Mouse (Mus musculus): ENCODE data around the gene Mep1a.
A peak's percentile ranks its signal among the peaks of the same experiment; 100 is the strongest.
"Not testable (repeated sequence)": the region's sequence is repeated elsewhere in the genome, so short reads cannot be mapped to it uniquely, and the experiment has no call there.

The Mep1a gene

DNA sequence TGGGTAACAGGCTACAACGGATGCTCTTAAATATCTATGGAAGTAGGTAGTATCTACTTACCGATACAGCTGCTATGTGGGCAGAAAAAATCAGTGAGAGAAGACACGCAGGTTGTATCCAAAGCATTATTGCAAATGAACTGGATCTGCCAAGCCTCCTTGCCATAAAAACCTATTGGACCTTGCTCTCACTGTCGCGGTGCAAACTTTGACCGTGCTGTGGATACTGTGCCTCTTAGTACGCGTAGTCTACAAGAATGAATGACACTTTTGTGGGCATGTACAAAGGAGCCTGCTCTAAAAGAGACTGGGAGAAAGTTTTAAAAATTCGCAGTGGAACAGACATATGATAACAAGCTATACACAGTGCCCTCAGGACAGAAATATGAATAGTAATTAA is at the start of gene Mep1a:
Mep1a (minus strand) TSS at position 221 of the 400 bp plus-strand sequence.
- no peak for DNase-seq

DNA sequence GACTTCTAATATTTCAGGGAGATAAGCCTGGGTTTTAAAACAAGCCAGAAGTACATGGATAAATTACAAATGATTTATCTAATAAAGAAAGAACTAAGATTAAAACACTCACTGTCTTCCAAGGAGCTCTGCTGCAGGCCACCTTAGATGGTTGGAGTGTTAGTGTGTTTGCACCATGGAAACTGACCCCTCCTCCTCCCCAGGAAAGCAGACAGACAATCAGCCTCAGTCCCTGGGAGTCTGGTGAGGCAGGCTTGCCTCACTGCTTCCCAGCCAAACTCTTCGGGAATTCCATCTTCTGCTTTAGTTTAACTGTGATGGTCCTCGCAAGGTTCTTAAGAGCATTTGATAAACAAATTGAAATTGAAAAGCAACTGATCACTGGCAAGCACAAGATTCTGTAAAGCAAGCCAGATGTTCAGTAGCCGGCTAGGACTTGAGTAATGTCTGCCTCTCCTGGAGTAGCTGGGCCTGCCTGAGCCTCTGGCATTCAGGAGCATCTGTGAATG is 48.6 kb upstream of the Mep1a start:
- DNase-seq: no peak

DNA sequence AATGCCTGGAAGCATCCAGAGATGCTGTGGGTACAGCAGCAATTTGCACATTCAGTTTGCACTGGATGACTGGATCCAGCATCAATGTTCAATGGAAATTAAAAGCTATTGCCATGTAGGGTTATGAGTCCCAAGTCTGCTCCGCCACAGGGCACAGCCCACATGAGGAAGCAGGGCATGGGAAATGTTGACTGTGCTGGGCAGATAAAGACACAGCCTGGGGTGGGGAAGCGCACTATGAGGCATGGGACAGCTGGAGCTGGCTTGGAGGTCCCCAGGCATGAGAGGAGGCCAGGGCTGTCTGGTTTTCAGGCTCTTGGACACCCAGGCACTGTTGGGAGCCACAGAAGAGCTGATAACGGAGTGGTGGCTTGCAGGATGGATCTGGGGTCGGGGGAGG is 41.4 kb upstream of the Mep1a start:
- DNase-seq: no peak

DNA sequence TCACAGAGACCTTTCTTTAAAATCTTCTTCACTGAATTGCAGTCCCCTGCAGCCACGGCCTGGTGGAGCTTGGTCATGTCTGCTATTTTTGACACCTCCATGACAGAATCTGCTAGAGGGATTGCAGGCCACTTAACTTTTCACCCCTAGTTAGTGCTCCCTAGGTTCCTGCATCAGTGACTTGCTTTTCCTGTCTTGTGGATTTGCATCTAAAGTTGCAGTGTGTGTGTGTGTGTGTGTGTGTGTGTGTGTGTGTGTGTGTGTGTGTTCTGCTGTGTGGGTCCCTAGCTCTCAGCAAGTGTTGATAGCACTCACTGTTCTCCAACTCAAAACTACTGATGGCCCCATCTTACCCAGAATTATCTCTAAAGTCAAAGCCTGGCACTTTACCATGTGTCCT is 40.9 kb upstream of the Mep1a start, which contains the start of gene Ankrd66:
Ankrd66 (minus strand) TSS at position 101 of the 400 bp plus-strand sequence.
- DNase-seq: no peak

DNA sequence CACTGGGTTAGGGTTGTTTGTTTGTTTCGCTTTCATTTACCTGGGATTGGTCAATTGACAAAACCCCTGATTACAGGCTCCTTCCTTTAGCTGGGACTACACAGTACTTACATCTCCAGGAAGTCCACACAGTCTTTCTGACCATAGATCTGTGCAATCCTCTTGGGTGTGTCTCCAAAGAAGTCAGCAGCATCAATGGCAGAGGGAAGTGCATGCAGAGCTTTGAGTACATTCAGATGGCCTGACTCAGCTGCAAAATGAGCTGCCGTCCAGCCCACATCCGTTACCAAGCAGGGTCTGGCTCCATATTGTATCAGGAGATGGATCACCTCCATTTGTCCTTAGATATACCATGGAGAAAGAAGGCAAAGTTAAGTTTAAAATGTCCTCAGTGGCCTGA is 36.2 kb upstream of the Mep1a start:
- DNase-seq: no peak

DNA sequence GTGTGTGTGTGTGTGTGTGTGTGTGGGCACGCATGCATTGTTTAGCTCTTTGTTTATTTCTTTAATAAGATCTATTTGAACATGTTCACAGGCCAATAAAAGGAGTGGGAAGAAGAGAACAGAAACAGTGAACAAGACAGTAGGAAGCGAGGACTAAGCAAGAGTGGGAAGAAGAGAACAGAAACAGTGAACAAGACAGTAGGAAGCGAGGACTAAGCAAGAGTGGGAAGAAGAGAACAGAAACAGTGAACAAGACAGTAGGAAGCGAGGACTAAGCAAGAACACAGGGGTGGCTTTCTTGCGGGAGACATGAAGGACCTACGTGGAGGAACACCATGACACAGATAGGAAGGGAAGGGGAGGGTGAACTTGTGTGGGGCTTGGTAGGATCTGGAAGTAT is 34.2 kb upstream of the Mep1a start:
- DNase-seq: not testable (repeated sequence)

DNA sequence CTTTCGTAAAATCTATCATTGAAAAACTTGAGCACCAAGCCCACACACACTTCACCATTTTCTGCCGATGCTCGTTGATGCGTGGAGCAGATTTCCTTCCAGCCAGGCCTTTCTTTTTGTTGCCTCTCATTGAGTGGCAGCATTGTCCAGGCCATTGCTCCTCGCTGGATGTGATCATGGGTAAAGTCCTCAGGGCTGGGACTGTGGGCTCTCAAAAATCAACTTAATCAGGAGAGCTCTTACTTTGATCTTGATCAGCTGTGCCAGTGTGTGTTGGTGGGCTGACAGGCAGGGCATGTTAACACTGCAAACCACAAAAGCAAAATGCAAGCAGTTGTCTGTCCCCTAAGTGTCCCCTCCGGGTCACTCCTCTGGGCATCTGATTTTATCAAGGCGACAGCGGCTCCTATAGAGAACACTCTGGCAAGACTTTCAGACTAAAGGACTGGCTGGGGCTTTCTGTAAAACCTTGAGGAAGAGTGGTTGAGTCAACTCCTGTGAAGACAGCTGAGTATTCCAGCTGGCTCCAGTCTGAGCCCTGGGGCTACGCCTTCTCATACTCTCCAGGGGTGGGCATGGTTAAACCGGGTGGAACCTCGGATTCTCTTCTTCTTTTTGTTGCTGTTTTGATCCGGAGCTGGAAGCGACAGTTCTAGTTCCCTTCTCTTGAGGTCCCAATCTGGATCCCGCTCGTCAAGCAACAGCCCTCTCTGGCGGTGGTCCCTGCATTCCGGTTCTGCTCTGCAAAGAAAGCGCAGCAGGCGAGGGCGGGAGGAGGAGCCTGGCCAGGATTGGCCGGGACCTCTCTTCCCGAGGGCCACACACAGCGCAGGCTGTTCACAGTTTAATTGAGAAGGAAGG is 32.0 kb upstream of the Mep1a start:
- peak; percentile 9 for DNase-seq

DNA sequence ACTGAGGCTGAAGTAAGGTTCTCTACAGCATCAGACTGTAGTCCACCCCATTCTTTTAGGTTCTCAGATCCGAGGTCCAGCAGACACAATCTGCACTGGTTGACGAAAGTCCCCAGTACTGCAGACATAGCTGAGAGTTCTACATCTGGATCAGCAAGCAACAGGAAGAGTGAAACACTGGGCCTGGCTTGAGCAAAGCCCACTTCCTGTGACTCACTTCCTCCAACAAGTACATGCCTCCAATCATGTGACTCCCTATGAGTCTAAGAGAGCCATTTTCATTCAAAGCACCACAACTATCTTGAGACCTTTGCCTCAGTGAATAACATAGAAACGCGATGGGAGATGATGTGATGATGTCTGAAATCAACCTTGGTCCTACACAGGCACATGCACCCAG is 28.6 kb upstream of the Mep1a start:
- DNase-seq: no peak

DNA sequence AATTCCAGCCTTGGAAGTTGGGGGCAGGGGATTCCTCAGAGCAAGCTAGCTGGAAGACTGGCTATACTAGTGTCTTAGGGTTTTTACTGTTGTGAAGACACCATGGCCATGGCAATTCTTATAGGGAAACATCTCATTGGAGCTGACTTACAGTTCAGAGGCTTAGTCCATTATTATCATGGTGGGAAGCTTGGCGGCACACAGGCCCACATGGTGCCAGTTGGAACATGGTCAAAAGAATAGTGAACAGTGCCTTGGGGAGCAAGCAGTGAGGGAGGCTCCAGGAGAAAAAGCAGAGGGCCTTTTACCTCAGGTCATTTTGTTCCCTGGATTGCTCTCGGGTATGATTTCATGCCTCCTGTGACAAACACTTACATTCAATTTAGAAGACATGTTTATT is 27.9 kb upstream of the Mep1a start:
- DNase-seq: no peak

DNA sequence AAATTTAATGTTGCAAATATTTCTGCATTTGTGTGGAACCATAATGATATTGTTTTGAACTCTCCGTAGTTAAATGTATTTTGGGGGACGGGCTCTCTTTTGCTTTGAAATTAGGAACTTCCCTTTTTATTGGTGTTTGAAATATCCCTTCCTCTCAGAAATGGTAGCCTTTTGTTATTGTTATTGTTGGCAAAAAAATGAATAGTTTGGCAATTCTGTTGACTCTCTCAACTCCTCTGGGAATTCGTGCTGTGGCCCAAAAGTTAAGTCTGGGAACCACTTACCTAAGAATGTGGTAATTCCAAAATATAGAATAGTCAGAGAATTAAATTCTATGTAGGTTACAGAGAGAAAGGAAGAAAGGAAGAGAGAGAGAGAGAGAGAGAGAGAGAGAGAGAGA is 17.6 kb upstream of the Mep1a start:
- no peak for DNase-seq

DNA sequence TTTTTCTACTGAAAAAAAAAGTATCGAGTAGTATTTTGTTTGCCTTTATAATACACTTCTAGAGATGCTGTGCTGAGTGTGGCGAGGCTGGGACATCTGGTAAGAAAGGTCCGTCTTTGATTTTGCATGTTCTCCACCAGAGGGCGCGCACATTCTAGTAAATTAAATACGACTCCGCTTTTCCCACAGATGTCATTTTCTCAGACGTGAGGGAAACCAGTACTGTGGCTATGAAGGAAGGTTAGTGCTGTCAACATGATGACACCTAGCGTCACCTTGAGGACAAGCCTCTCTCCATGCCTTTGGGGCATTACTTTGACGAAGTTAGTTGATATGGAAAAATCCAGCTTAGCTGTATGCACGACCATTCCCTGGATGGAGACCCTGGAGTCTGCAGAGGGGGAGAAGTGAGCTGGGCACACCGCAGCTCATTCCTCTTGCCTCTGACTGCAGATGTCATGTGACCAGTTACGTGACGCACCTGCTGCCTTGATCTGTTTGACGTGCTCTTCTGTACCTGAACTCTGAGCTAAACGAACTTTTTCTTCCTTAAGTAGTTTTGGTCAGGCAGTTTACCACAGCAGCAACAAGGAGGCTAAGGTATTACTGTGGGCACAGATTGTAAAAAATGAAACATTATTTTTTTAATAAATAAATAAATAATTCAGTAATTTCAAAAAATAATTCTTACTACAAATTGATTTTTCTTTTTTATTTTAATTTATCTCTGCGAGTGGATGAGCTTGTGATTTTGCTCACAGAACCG is 16.2 kb upstream of the Mep1a start:
- peak; percentile 73 for DNase-seq

DNA sequence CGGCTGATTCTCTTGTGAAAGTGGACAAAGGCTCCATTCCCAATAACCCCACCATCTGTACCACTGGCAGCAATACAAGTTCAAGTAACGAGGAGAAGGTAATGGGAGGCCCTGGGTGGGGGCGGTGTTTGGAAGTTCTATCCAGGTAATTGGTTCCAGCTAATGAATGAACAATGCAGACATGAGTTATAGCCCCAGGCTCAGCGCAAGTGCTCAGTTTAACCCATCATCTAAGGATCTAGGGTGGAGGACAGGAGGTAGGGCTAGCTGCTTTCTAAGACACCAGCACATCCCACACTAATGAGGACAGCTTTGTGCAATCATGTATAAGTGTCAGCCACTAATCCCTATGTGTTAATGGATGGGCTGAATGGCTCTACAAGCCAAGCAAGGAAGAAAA is 8.2 kb upstream of the Mep1a start:
- no peak for DNase-seq

DNA sequence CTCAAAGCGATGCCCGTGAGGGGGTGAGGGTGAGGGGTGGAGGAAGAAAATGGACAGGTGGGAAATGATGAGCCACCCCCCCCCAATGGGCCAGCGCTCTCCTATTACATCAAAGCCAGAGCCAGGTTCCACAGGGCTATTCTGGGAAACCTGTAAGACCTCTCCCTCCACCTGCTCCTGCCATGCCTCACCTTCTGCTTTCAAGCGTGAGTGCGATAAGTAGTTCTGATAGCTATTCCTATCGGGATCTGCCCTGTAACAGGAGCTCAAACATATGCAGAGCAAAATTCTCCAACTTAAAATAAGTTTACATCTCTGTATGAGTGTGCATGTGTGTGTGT is 2.0 kb upstream of the Mep1a start:
- DNase-seq: no peak

DNA sequence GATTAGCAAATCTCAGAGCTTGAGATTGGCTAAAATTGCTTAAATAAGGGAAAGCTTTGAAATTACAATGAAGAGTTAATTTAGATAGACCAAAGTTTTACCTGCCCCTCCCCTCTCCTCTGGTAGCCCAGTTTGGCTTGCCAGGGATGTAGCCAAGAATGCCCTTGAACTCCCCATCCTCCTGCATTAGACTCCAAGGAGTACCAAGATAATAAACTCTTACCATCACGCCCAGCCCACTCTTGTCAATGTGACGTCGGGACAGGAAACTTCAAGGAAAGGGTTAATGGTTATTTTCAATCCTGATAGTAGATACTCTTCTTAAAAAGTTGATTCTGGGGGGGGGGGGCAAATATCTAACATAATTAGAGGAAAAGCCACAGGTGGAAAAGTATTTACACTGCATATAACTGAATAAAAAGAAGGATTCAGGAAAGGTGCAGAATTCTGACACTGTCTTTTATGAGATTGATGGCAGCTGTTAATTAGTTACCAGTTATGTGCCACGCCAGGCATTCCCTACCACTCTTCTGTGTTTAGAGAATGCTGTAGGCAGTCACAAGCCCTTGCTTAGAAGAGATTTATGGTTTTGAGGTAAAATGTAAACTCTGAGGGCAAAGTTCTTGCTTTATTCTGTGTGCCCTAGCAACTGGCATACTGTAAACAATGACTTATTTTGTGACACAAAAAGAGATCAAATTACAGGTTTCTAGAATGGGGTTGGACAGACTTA is 1.4 kb upstream of the Mep1a start:
- DNase-seq: no peak

DNA sequence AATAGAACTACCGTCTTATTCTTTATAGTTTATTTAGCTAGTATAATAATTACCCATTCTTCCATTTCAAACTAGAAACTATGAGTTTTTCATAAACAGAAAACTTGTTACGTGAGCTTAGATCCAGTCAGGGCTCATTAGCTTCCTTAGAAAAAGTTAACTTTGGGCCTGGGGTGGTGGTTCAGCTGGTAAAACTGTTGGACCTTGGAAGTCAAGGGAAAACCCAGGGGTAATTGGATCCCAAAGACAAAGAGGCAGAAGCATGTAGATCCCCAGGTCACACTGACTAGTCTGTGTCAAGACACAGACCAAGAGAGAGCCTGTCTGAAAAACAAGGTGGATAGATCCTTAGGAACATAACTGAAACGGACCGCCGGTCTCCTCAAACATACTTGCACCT is 981 bp downstream of the Mep1a start:
- no peak for DNase-seq

DNA sequence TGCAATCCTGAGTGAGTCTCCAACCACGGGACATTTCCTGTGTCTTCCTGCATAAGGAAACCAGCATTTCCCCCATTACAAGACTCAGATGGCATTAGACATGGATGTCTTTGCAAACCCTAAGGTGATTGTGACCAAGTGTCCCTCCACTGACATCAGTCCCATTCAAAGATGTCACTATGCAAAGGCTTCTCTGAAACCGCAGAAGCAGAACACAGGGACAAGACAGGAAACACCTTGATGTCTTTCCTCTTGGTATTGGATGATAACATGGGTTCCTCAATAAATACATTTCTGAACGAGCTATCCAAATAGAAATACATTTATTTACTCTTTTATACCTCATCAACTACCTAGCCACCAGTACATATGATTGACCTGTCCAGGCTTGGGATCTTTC is 1.4 kb downstream of the Mep1a start:
- DNase-seq: no peak

DNA sequence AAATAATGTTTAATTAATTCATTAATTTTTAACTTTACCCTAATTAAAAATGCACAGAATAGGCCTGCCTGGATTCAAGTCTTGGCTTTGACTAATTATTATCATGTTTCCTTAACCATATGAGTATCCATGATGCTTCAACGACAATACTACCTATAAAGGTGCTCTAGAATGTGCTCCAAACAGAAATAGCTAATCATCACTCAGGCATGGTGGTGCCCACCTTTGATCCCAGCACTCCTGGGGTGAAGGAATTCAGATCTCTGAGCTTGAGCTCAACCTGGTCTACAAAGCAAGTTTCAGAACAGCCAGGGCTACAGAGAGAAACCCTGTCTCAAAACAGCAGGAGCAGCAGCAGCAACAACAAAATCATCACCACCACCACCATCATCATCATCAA is 2.1 kb downstream of the Mep1a start:
- no peak for DNase-seq

DNA sequence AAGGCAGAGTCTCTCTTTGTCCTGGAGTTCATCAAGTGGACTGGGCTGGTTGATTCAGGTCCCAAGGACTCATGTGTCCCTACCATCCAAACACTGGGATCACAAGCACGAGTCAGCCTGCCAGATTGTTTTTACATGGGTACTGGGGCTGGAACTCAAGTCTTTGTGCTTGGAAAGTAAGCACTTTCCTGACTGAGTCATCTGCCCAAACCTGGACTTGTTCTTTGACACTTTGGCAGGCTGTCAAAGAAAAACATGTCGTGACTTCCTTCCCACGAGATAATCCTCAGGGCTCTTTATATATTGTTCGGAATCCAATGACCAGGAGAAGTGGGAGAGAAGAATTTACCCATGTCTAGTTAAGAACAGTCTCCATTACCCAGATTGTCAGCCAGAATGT is 5.1 kb downstream of the Mep1a start:
- no peak for DNase-seq

DNA sequence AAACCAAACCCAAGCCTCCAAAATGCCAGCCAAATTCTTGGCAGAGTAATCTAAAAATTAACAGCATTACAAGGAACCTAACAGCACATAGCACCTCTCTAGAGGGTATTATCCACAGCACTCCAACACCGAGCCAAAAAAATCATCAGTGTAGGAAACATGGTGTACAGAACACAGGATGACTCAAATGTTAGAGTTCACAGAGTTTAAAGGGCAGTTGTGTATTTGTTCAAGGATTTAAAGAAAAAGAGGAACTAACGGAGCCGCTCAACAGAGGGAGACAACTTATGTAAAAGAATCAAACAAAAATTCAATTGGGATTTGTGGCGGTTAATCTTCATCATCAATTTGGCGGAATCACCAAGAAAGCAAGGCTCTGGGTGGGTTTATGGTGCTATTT is 7.1 kb downstream of the Mep1a start:
- no peak for DNase-seq

DNA sequence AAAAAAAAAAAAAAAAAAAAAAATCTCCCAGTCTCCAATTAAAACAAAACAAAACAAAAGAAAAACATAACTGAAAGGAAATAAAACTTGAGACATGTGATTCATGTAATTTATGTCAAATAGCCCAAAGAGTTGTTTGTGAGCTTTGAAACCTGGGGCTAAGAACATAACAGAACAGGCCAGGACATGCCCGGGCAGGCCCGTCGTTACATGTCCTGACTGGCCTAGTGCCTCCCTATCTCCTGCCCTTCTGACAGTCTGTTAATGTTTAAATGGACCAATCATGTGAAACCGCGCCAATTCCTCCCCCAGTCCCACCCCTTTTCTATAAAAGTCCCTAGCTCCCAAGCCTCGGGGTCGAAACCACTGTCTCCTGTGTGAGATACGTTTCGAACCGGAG is 12.2 kb downstream of the Mep1a start:
- DNase-seq: not testable (repeated sequence)

DNA sequence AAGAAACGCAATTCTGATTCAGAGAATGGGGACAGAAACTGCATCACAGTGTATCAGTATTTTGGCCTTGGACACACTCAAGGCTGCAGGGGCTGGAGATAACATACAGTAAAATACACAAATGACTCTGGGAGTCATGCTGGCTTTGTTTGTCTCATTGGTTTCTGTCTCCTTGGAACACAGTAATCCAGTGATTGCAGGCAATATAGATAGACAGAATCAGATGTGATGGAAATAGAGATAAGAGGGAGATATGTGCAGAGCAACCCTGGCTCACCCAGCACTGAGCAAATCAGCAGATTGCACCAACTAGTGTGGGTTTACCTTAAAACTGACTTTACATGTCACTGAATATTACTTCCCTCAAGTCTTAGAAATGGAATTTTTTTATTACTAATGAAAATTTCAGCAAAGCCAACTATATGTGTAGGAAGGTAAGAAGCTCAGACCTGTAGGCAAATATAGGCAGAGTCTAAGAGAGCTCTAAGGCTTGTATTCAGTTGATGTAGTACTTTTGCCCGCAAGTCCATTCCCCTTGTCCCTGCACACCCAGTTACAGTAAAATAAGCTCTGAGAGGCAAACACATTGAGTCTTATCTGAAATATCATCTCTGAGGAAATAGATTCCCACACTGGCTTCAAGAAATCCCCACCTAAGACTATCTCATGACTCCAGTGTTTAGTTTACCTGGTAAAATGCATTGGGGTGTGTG is 14.0 kb downstream of the Mep1a start:
- DNase-seq: no peak

DNA sequence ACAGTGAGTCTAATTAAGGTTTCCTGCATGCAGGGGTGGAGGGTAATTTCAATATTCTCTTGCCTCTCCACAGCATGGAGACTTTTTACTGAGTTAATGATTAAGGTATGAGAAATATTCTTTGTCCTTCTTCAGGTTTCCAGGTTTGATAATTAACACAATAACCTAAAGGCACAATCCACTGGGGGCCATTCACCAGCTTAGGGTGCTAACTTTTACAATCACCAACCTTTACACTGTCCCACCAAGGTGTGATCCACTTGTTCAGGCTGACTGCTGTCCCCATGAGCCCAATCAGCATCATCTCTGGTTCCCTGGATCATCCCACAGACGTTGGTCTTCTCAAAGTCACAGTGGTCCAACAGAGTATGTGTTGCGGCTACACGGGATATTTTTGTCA is 16.6 kb downstream of the Mep1a start:
- no peak for DNase-seq

DNA sequence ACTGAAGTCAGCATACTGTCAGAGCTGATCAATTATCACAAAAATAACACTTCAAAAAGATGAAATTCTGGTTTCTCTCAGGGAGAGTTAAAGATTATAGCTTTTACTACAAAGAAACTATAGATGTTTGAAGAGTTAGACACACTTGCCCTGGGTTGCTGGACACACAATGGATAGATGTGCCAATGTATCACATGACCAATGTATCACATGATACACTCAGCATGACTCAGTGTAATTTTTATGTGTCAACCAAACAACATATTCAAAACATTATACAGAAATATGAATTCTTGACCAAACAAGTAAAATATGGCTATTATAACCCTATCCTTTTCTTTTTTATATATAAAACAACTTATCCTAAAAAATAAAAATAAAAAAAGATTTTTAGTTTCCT is 25.0 kb downstream of the Mep1a start:
- no peak for DNase-seq

Measured in thymus, postnatal 4 days (tissue).